Comparison of ENCODE assay signal across 28 mouse cellular contexts in the genomic region with DNA sequence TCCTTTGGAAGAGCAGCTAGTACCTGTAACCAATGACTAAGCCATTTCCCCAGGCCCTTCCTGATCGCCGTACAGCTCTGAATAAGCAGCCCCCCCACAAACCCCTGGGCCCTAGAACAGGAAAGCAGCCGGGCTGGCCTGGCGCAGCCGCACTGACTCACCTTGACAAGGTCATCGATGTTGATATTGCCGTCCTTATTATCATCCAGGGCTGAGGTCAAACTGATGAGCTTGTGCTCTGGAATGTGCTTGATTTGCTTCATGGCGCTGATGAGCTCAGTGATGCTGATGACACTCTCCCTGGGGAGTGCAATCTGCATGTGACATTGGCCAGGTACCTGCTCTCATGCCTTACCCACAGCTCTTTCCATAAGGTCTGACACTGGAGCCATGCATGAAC. TPM values are rescaled to one million over a fixed set of nuclear protein-coding genes. Genes with fewer than 3 reads are reported as not detected.
DNase-seq lines count a peak whose midpoint lies in the region; ATAC-seq and TF ChIP-seq lines count a peak whose summit lies in the region.
"Had no signal": no experiment of that assay in that cellular context is flagged by ENCODE, and none has a peak within 500 bp of the region (broad histone marks: within the 10 kb centered on the region; RNA-seq: fewer than 3 reads in every experiment).

No protein-coding gene starts in this region.

- H3K4me3 ChIP-seq in heart, embryonic 10.5 days = no peak overlapping the region
- no peak overlapping the region for H3K4me3 ChIP-seq in heart, embryonic 14.5 days (ENCODE audit: control insufficient read depth in 1 of 2, insufficient read depth in 1 of 2, low read depth in 1 of 2, low read length in 2 of 2)
- no peak overlapping the region for H3K4me3 ChIP-seq in kidney, adult 2 months (ENCODE audit: insufficient read depth, low read depth, low read length)
- H3K4me3 ChIP-seq: embryonic facial prominence, embryonic 15.5 days; erythroblast, embryonic 14.5 days; forebrain, embryonic 10.5 days; gastrocnemius, adult 2 months; hindbrain, embryonic 12.5 days had no signal

- WGBS in heart, embryonic 10.5 days = 73% methylated on average over 8 of the region's 8 CpGs
- 45% methylated on average over 8 of the region's 8 CpGs for WGBS in heart, embryonic 14.5 days
- 93% methylated on average over 8 of the region's 8 CpGs for WGBS in kidney, adult 2 months

- TF ChIP-seq POLR2A in kidney, adult 2 months (IDR thresholded peaks at IDR 0.05; ENCODE audit: low read depth, low read length) = no peak

- H3K4me2 ChIP-seq in heart, embryonic 14.5 days (ENCODE audit: low read length) = no peak overlapping the region
- H3K4me2 ChIP-seq: embryonic facial prominence, embryonic 15.5 days; hindbrain, embryonic 12.5 days had no signal

- TF ChIP-seq CTCF in kidney, adult 2 months (conservative IDR thresholded peaks at IDR 0.05; ENCODE audit: insufficient read depth, insufficient read length, low read depth, low read length) = no peak

- intact Hi-C loops in heart, postnatal 10 days (cut with DNase I) = no loop called here

- H3K9ac ChIP-seq in heart, embryonic 14.5 days (ENCODE audit: low read length) = no peak overlapping the region
- H3K9ac ChIP-seq: embryonic facial prominence, embryonic 15.5 days; hindbrain, embryonic 12.5 days had no signal

- H3K36me3 ChIP-seq in heart, embryonic 10.5 days = peaks cover 88% of the 10 kb centered on the region
- H3K36me3 ChIP-seq in heart, embryonic 14.5 days (ENCODE audit: control insufficient read depth, insufficient read depth, low read length) = peaks cover 76% of the 10 kb centered on the region
- H3K36me3 ChIP-seq in kidney, adult 2 months (ENCODE audit: control insufficient read depth, insufficient read depth, low read length) = peaks cover 3% of the 10 kb centered on the region

- no peaks in the 10 kb centered on the region for H3K9me3 ChIP-seq in heart, embryonic 10.5 days
- no peaks in the 10 kb centered on the region for H3K9me3 ChIP-seq in heart, embryonic 14.5 days (ENCODE audit: control insufficient read depth, low read length)
- H3K9me3 ChIP-seq: embryonic facial prominence, embryonic 15.5 days; forebrain, embryonic 10.5 days; G1E; hindbrain, embryonic 12.5 days had no signal

- H3K27ac ChIP-seq in heart, embryonic 10.5 days = peak overlapping the region; percentile 49
- peak overlapping the region; percentile 21 to 36; a peak in 3 of 4 replicates for H3K27ac ChIP-seq in heart, embryonic 14.5 days (replicated peaks in 1 of 2; ENCODE audit: control insufficient read depth in 1 of 2, insufficient read depth in 1 of 2, low read depth in 2 of 2, low read length in 2 of 2)
- no peak overlapping the region for H3K27ac ChIP-seq in kidney, adult 2 months (ENCODE audit: insufficient read depth, low read depth, low read length)
- H3K27ac ChIP-seq: embryonic facial prominence, embryonic 15.5 days; forebrain, embryonic 10.5 days; gastrocnemius, adult 2 months; hindbrain, embryonic 12.5 days; kidney, postnatal 0 days had no signal

- no peak for ATAC-seq in heart, embryonic 14.5 days (ENCODE audit: insufficient number of reproducible peaks, insufficient read depth, low FRiP score, low read depth)
- ATAC-seq: CD4-positive, CD25-positive, alpha-beta regulatory T cell, adult 4 months; forebrain, embryonic 14.5 days; hindbrain, embryonic 16.5 days; inflammation-experienced regulatory T-cells, adult 6 months; intestine, postnatal 0 days had no signal

- no peaks in the 10 kb centered on the region for H3K27me3 ChIP-seq in heart, embryonic 10.5 days (ENCODE audit: insufficient read depth, poor library complexity, severe bottlenecking)
- H3K27me3 ChIP-seq in heart, embryonic 14.5 days (ENCODE audit: control insufficient read depth, insufficient read depth, low read length) = no peaks in the 10 kb centered on the region
- no peaks in the 10 kb centered on the region for H3K27me3 ChIP-seq in kidney, adult 2 months (replicated peaks; ENCODE audit: control insufficient read depth, insufficient read depth, low read length)
- H3K27me3 ChIP-seq: embryonic facial prominence, embryonic 15.5 days; hindbrain, embryonic 12.5 days had no signal

- DNase-seq in adrenal gland, adult (ENCODE audit: inconsistent age in 2 of 2, low spot score in 1 of 2) = peak; percentile 50 to 61
- DNase-seq in adrenal gland, postnatal 4 days (ENCODE audit: low spot score in 2 of 2) = no peak
- no peak for DNase-seq in heart, embryonic 10.5 days (ENCODE audit: low spot score)
- DNase-seq in heart, postnatal 4 days = no peak
- no peak for DNase-seq in heart, postnatal 10 days
- peak; percentile 48 for DNase-seq in adrenal gland, postnatal 14 days
- DNase-seq in kidney, adult 2 months = no peak
- DNase-seq: B cell, adult 2 months; cerebellum, adult 11 months; cerebellum, adult 8-10 months; cerebellum, postnatal 14 days; embryo, embryonic 11 days; gastrocnemius, adult 2 months; gastrocnemius, postnatal 25 days; kidney, adult 9 months had no signal

- H3K4me1 ChIP-seq in heart, embryonic 10.5 days = peaks cover 11% of the 10 kb centered on the region; the same call in 1 of the 2 replicates
- H3K4me1 ChIP-seq in heart, embryonic 14.5 days (ENCODE audit: control insufficient read depth in 2 of 2, insufficient read depth in 2 of 2, low read length in 2 of 2) = peaks cover 4 to 11% of the 10 kb centered on the region in 2 experiments; a peak in 3 of 4 replicates
- no peaks in the 10 kb centered on the region for H3K4me1 ChIP-seq in kidney, adult 2 months (ENCODE audit: control insufficient read depth, insufficient read depth, low read length)
- H3K4me1 ChIP-seq: embryonic facial prominence, embryonic 15.5 days; forebrain, embryonic 10.5 days; hindbrain, embryonic 12.5 days had no signal

RNA-seq across cellular contexts. Expression of a gene that starts 22.0 kb away (rescaled TPM):
- 10 to 100 TPM in 1 of 2 experiments, 1 to 10 TPM in 1; 5.2 to 13.7 TPM for total RNA-seq in adrenal gland, postnatal 4 days (2021)
- polyA plus RNA-seq in heart, embryonic 10.5 days (2016; fragmentation: Nextera tagmentation; extraction: Ambion mirVana) = 5.8 and 8.6 TPM in 2 replicates
- total RNA-seq in heart, postnatal 4 days (2021) = 10 to 100 TPM in 1 of 2 experiments, 1 to 10 TPM in 1; 8.6 to 10.5 TPM
- polyA plus RNA-seq in heart, embryonic 14.5 days (2014; fragmentation: Nextera tagmentation; extraction: Ambion mirVana) = 2.7 and 3.1 TPM in 2 replicates
- total RNA-seq in heart, postnatal 10 days (2021) = 10 to 100 TPM in 1 of 2 experiments, 1 to 10 TPM in 1; 8.0 to 14.3 TPM
- 6.4 and 7.8 TPM in 2 replicates for total RNA-seq in adrenal gland, postnatal 14 days (2021)
- 63.7 and 94.9 TPM in 2 replicates for polyA plus RNA-seq in kidney, adult 2 months (2012; rRNA removed)
- total RNA-seq: granulocyte monocyte progenitor cell, adult 5-6 weeks had no signal
- polyA plus RNA-seq: CD4-positive, CD25-positive, alpha-beta regulatory T cell, adult 4 months; erythroblast, embryonic 14.5 days; inflammation-experienced regulatory T-cells, adult 6 months had no signal

RNA-seq across cellular contexts. Expression of a gene that starts 39.1 kb away (rescaled TPM):
- total RNA-seq in adrenal gland, postnatal 4 days (2021) = 10 to 100 TPM; 70.7 to 74.7 TPM
- 53.2 and 56.3 TPM in 2 replicates for polyA plus RNA-seq in heart, embryonic 10.5 days (2016; fragmentation: Nextera tagmentation; extraction: Ambion mirVana)
- total RNA-seq in heart, postnatal 4 days (2021) = 100 to 1,000 TPM; 101 to 103 TPM
- polyA plus RNA-seq in heart, embryonic 14.5 days (2014; fragmentation: Nextera tagmentation; extraction: Ambion mirVana) = 43.5 and 45.0 TPM in 2 replicates
- total RNA-seq in heart, postnatal 10 days (2021) = 100 to 1,000 TPM; 118 to 135 TPM
- total RNA-seq in adrenal gland, postnatal 14 days (2021) = 160 and 173 TPM in 2 replicates
- 85.1 and 91.6 TPM in 2 replicates for polyA plus RNA-seq in kidney, adult 2 months (2012; rRNA removed)

Comparison
In these comparisons a context has a peak if more than half of its experiments do, and no peak if none do; other contexts are left out.
1. DNase-seq: peak in adrenal gland, adult (2 of 2) and adrenal gland, postnatal 14 days (single experiment); none in adrenal gland, postnatal 4 days (0 of 2), heart, embryonic 10.5 days (single experiment), heart, postnatal 4 days (single experiment), heart, postnatal 10 days (0 of 2) and kidney, adult 2 months (single experiment).